Mouse (Mus musculus) heart, postnatal 25 days (tissue): ENCODE data around the gene Dixdc1. TPM values are rescaled to one million over a fixed set of nuclear protein-coding genes. Genes with fewer than 3 reads are reported as not detected.

Experiments
- DNase-seq: peaks from one replicate; pipeline ENCODE4 v3.0.0; 2022; ENCODE audit warnings: low spot score
- intact Hi-C: fragments of 180-260 bp; cut with DNase I; formaldehyde crosslinking; loops from one replicate; pipeline ENCODE4 v1.15.1; 2025
- total RNA-seq, 2 experiments: library from RNA; stranded (reverse); gene quantifications; 2 replicates each; pipeline ENCODE4 v1.2.3; 2021

Dixdc1 gene
- total RNA-seq, 2 experiments from 2014 or later: 2.5 to 5.3 TPM

- no peak for DNase-seq
- intact Hi-C loops: no loop called here
These were observed 28.0 kb downstream of the Dixdc1 start for GRCm38 (mm10) chr9:50711337-50711736.

- DNase-seq: no peak
- intact Hi-C loops: no loop called here
These were observed 30.2 kb downstream of the Dixdc1 start for GRCm38 (mm10) chr9:50709108-50709507.

GRCm38 (mm10) chr9:50704907-50705306, 34.4 kb downstream of the Dixdc1 start:
- intact Hi-C loops: no loop called here

GRCm38 (mm10) chr9:50700921-50701691, 38.2 kb downstream of the Dixdc1 start:
- intact Hi-C loops: no loop called here
- no peak for DNase-seq

More at GRCm38 (mm10) chr9:50704907-50705306, 34.4 kb downstream of the Dixdc1 start:
- DNase-seq: no peak

GRCm38 (mm10) chr9:50698418-50699409, 40.6 kb downstream of the Dixdc1 start:
- no peak for DNase-seq
- intact Hi-C loops: no loop called here

GRCm38 (mm10) chr9:50697706-50698041, 41.6 kb downstream of the Dixdc1 start:
- intact Hi-C loops: no loop called here
- peak; percentile 65 for DNase-seq

GRCm38 (mm10) chr9:50696851-50697705, 42.2 kb downstream of the Dixdc1 start:
- no peak for DNase-seq
- intact Hi-C loops: no loop called here

- intact Hi-C loops: no loop called here
- DNase-seq: no peak
These were observed 44.2 kb downstream of the Dixdc1 start for GRCm38 (mm10) chr9:50695153-50695552.

GRCm38 (mm10) chr9:50693631-50694030, 45.7 kb downstream of the Dixdc1 start:
- no peak for DNase-seq
- intact Hi-C loops: no loop called here

GRCm38 (mm10) chr9:50692626-50693580, 46.4 kb downstream of the Dixdc1 start:
- intact Hi-C loops: no loop called here
- DNase-seq: no peak

GRCm38 (mm10) chr9:50686866-50687652, 52.3 kb downstream of the Dixdc1 start:
- DNase-seq: no peak

GRCm38 (mm10) chr9:50681727-50682126, 57.6 kb downstream of the Dixdc1 start:
- intact Hi-C loops: no loop called here

More at GRCm38 (mm10) chr9:50686866-50687652, 52.3 kb downstream of the Dixdc1 start:
- intact Hi-C loops: no loop called here

GRCm38 (mm10) chr9:50679406-50679805, 59.9 kb downstream of the Dixdc1 start:
- intact Hi-C loops: loop anchor here (10.0 kb wide), 1 partner anchor 235 kb away; no protein-coding TSS in a partner anchor
- DNase-seq: no peak

More at GRCm38 (mm10) chr9:50681727-50682126, 57.6 kb downstream of the Dixdc1 start:
- DNase-seq: no peak

GRCm38 (mm10) chr9:50674771-50675170, 64.5 kb downstream of the Dixdc1 start:
- intact Hi-C loops: loop anchor here (10.0 kb wide), 1 partner anchor 230 kb away; no protein-coding TSS in a partner anchor
- no peak for DNase-seq

GRCm38 (mm10) chr9:50670690-50671089, 68.6 kb downstream of the Dixdc1 start:
- DNase-seq: no peak
- intact Hi-C loops: loop anchor here (10.0 kb wide), 1 partner anchor 226 kb away; no protein-coding TSS in a partner anchor

GRCm38 (mm10) chr9:50667579-50668498, 71.5 kb downstream of the Dixdc1 start:
- intact Hi-C loops: no loop called here
- no peak for DNase-seq

- intact Hi-C loops: no loop called here
- no peak for DNase-seq
These were observed 72.9 kb downstream of the Dixdc1 start for GRCm38 (mm10) chr9:50666442-50666841.
